Mouse (Mus musculus) hindbrain, embryonic 16.5 days (tissue): Measurements from ENCODE around the gene Plekhg6. TPM values are rescaled to one million over a fixed set of nuclear protein-coding genes. Genes with fewer than 3 reads are reported as not detected.

Experiments
- ATAC-seq: fragments of 200-750 bp; cut with Nextera tagmentation; 2 replicates; pipeline ENCODE4 v1.8.0; 2017; ENCODE audit warnings: moderate TSS enrichment, moderate library complexity
- H3K27ac ChIP-seq: fragments of 300-500 bp; sonication (generic); 2 replicates; pipeline ENCODE4 v1.5.1; 2014; ENCODE audit warnings: low read depth, mild to moderate bottlenecking, control low read depth, low read length, moderate library complexity
- H3K27me3 ChIP-seq: fragments of 300-500 bp; sonication (generic); replicated peaks from 2 replicates; pipeline ENCODE4 v1.6.1; 2014; ENCODE audit warnings: low read length; ENCODE audit not compliant: control insufficient read depth, insufficient read depth
- H3K36me3 ChIP-seq: fragments of 300-500 bp; sonication (generic); 2 replicates; pipeline ENCODE4 v1.6.1; 2014; ENCODE audit warnings: mild to moderate bottlenecking, low read length, moderate library complexity, mixed read lengths; ENCODE audit not compliant: control insufficient read depth, insufficient read depth
- H3K4me1 ChIP-seq: fragments of 300-500 bp; sonication (generic); 2 replicates; pipeline ENCODE4 v1.6.1; 2014; ENCODE audit warnings: low read depth, low read length; ENCODE audit not compliant: control insufficient read depth, insufficient read depth
- H3K4me2 ChIP-seq: fragments of 300-500 bp; sonication (generic); 2 replicates; pipeline ENCODE4 v1.6.1; 2014; ENCODE audit warnings: mild to moderate bottlenecking, low read length, control low read depth, moderate library complexity
- H3K4me3 ChIP-seq: fragments of 300-500 bp; sonication (generic); 2 replicates; pipeline ENCODE4 v1.5.1; 2014; ENCODE audit warnings: mild to moderate bottlenecking, low read length, control low read depth, moderate library complexity
- H3K9ac ChIP-seq: fragments of 300-500 bp; sonication (generic); 2 replicates; pipeline ENCODE4 v1.6.1; 2014; ENCODE audit warnings: low read depth, mild to moderate bottlenecking, control low read depth, low read length, moderate library complexity
- H3K9me3 ChIP-seq: fragments of 300-500 bp; sonication (generic); 2 replicates; pipeline ENCODE4 v1.6.1; 2014; ENCODE audit warnings: mild to moderate bottlenecking, low read length, moderate library complexity; ENCODE audit not compliant: control insufficient read depth
- whole genome bisulfite sequencing: fragments of 180-500 bp; shearing (Covaris S2); extraction: QIAGEN DNeasy Blood & Tissue Kit; methylation state at CpG from one replicate; pipeline ENCODE4 v1.1.7; 2014; 5-methylcytosine and 5-hydroxymethylcytosine counted together
- polyA plus RNA-seq: library from polyadenylated mRNA; unstranded; fragments of >200 nt; fragmentation: Nextera tagmentation; extraction: Ambion mirVana; gene quantifications from 2 replicates; pipeline ENCODE4 v1.2.1, GENCODE M21; 2015

Plekhg6 gene
- polyA plus RNA-seq, result 0.30 and 0.41 TPM in 2 replicates

- H3K27me3 ChIP-seq, result peaks cover 30% of the 10 kb centered on the region
- H3K27ac ChIP-seq, result no peak within 1 kb of the TSS
- WGBS, result 15% methylated on average over 33 of the region's 40 CpGs
- no peak for ATAC-seq
- H3K9ac ChIP-seq, result peak within 1 kb of the TSS; percentile 26; the same call in 1 of the 2 replicates
- H3K9me3 ChIP-seq, result no peaks in the 10 kb centered on the region
- H3K36me3 ChIP-seq, result no peaks in the 10 kb centered on the region
- peak within 1 kb of the TSS; percentile 67 for H3K4me2 ChIP-seq
- peaks cover 10% of the 10 kb centered on the region for H3K4me1 ChIP-seq
- H3K4me3 ChIP-seq, result peak within 1 kb of the TSS; percentile 38
These were observed at the start of gene Plekhg6 for GRCm38 (mm10) chr6:125380372-125381360. Plekhg6 (minus strand) TSS chr6:125380793.

- no peak overlapping the region for H3K4me2 ChIP-seq
- H3K9ac ChIP-seq, result no peak overlapping the region
- H3K9me3 ChIP-seq, result no peaks in the 10 kb centered on the region
- no peaks in the 10 kb centered on the region for H3K27me3 ChIP-seq
- H3K27ac ChIP-seq, result no peak overlapping the region
- no peak for ATAC-seq
- WGBS, result 83% methylated on average over 6 of the region's 6 CpGs
- peaks cover 2% of the 10 kb centered on the region; the same call in 1 of the 2 replicates for H3K4me1 ChIP-seq
- no peaks in the 10 kb centered on the region for H3K36me3 ChIP-seq
- H3K4me3 ChIP-seq, result no peak overlapping the region
These were observed 49.1 kb upstream of the Plekhg6 start for GRCm38 (mm10) chr6:125429741-125430140.

GRCm38 (mm10) chr6:125426383-125427360 lies 46.1 kb upstream of the Plekhg6 start:
- Histone ChIP-seq H3K9me3 (no peaks in the 10 kb centered on the region), H3K36me3 (no peaks in the 10 kb centered on the region), H3K27me3 (no peaks in the 10 kb centered on the region), H3K4me1 (peaks cover 6% of the 10 kb centered on the region), H3K4me2 (peak overlapping the region; percentile 83), H3K4me3 (peak overlapping the region; percentile 42), H3K9ac (peak overlapping the region; percentile 69), H3K27ac (peak overlapping the region; percentile 65)
- peak; percentile 92 for ATAC-seq
- WGBS, result 2% methylated on average over 23 of the region's 25 CpGs

GRCm38 (mm10) chr6:125425205-125426090 lies 44.9 kb upstream of the Plekhg6 start:
- Histone ChIP-seq H3K9ac (no peak overlapping the region), H3K9me3 (no peaks in the 10 kb centered on the region), H3K4me3 (no peak overlapping the region), H3K27me3 (no peaks in the 10 kb centered on the region), H3K4me2 (no peak overlapping the region), H3K36me3 (no peaks in the 10 kb centered on the region), H3K27ac (no peak overlapping the region), H3K4me1 (peaks cover 6% of the 10 kb centered on the region)
- no peak for ATAC-seq
- 63% methylated on average over 15 of the region's 15 CpGs for WGBS

- Histone ChIP-seq H3K4me1 (peaks cover 6% of the 10 kb centered on the region), H3K9ac (no peak overlapping the region), H3K27ac (no peak overlapping the region), H3K4me2 (no peak overlapping the region), H3K36me3 (no peaks in the 10 kb centered on the region), H3K27me3 (no peaks in the 10 kb centered on the region), H3K4me3 (no peak overlapping the region), H3K9me3 (no peaks in the 10 kb centered on the region)
- ATAC-seq, result no peak
- 75% methylated on average over 3 of the region's 3 CpGs for WGBS
These were observed 43.6 kb upstream of the Plekhg6 start for GRCm38 (mm10) chr6:125424156-125424555.

- Histone ChIP-seq H3K36me3 (no peaks in the 10 kb centered on the region), H3K4me2 (no peak overlapping the region), H3K9ac (no peak overlapping the region), H3K27me3 (no peaks in the 10 kb centered on the region), H3K4me1 (peaks cover 6% of the 10 kb centered on the region), H3K9me3 (no peaks in the 10 kb centered on the region), H3K27ac (no peak overlapping the region), H3K4me3 (no peak overlapping the region)
- 32% methylated on average over 13 of the region's 13 CpGs for WGBS
- ATAC-seq, result no peak
These were observed 42.9 kb upstream of the Plekhg6 start for GRCm38 (mm10) chr6:125423507-125423906.

GRCm38 (mm10) chr6:125423099-125423498 lies 42.5 kb upstream of the Plekhg6 start:
- Histone ChIP-seq H3K27me3 (no peaks in the 10 kb centered on the region), H3K36me3 (no peaks in the 10 kb centered on the region), H3K4me1 (peaks cover 6% of the 10 kb centered on the region), H3K27ac (no peak overlapping the region), H3K9me3 (no peaks in the 10 kb centered on the region), H3K9ac (no peak overlapping the region), H3K4me3 (no peak overlapping the region), H3K4me2 (peak overlapping the region; percentile 47; the same call in 1 of the 2 replicates)
- no peak for ATAC-seq
- WGBS, result 37% methylated on average over 3 of the region's 3 CpGs
